Mouse (Mus musculus) liver, postnatal 0 days (tissue): ENCODE measurements around the gene Gm28044. TPM values are rescaled to one million over a fixed set of nuclear protein-coding genes. Genes with fewer than 3 reads are reported as not detected.
"Not testable (repeated sequence)": the region's sequence is repeated elsewhere in the genome, so short reads cannot be mapped to it uniquely, and the experiment has no call there.

Experiments
- ATAC-seq: fragments of 200-750 bp; cut with Nextera tagmentation; 2 replicates; pipeline ENCODE4 v1.8.0; 2017; ENCODE audit warnings: mild to moderate bottlenecking, moderate library complexity
- DNase-seq: peaks from one replicate; pipeline ENCODE4 v3.0.0-alpha.2; 2016
- H3K27ac ChIP-seq: fragments of 300-500 bp; sonication (generic); 2 replicates; pipeline ENCODE4 v1.5.1; 2014; ENCODE audit warnings: antibody characterized with exemption, moderate library complexity, mild to moderate bottlenecking, low read depth
- H3K27me3 ChIP-seq: fragments of 300-500 bp; sonication (generic); 2 replicates; pipeline ENCODE4 v1.6.1; 2014; ENCODE audit warnings: low read length, control low read depth, mixed read lengths; ENCODE audit not compliant: insufficient read depth
- H3K36me3 ChIP-seq: fragments of 300-500 bp; sonication (generic); replicated peaks from 2 replicates; pipeline ENCODE4 v1.6.1; 2014; ENCODE audit warnings: mild to moderate bottlenecking, control low read depth, low read length, moderate library complexity, mixed read lengths; ENCODE audit not compliant: insufficient read depth
- H3K4me1 ChIP-seq: fragments of 300-500 bp; sonication (generic); 2 replicates; pipeline ENCODE4 v1.6.1; 2014; ENCODE audit warnings: antibody characterized with exemption, mild to moderate bottlenecking, control low read depth; ENCODE audit not compliant: insufficient read depth
- H3K4me2 ChIP-seq: fragments of 300-500 bp; sonication (generic); 2 replicates; pipeline ENCODE4 v1.6.1; 2014; ENCODE audit warnings: low read depth, mild to moderate bottlenecking, low read length, moderate library complexity, mixed read lengths
- H3K4me3 ChIP-seq: fragments of 300-500 bp; sonication (generic); 2 replicates; pipeline ENCODE4 v1.5.1; 2014; ENCODE audit warnings: low read depth, low read length
- H3K9ac ChIP-seq: fragments of 300-500 bp; sonication (generic); replicated peaks from 2 replicates; pipeline ENCODE4 v1.6.1; 2014; ENCODE audit warnings: mild to moderate bottlenecking, moderate library complexity
- H3K9me3 ChIP-seq: fragments of 300-500 bp; sonication (generic); 2 replicates; pipeline ENCODE4 v1.6.1; 2016; ENCODE audit warnings: mild to moderate bottlenecking, control low read depth, low read length, mixed read lengths
- CTCF ChIP-seq: sonication (generic); IDR thresholded peaks from 2 replicates; pipeline ENCODE4 v1.5.1; 2016; ENCODE audit warnings: antibody characterized with exemption, low read depth
- EP300 ChIP-seq: IDR thresholded peaks from 2 replicates; pipeline ENCODE4 v1.6.1; 2016; ENCODE audit warnings: antibody characterized with exemption, low read depth, mild to moderate bottlenecking
- WGBS: fragments of 180-500 bp; shearing (Covaris S2); extraction: QIAGEN DNeasy Blood & Tissue Kit; methylation state at CpG from one replicate; pipeline ENCODE4 v1.1.7; 2014; ENCODE audit not compliant: insufficient replicate concordance; 5-methylcytosine and 5-hydroxymethylcytosine counted together
- polyA plus RNA-seq: library from polyadenylated mRNA; unstranded; fragments of >200 nt; fragmentation: Nextera tagmentation; extraction: Ambion mirVana; gene quantifications from 2 replicates; pipeline ENCODE4 v1.2.1, GENCODE M21; 2015

The Gm28044 gene
- polyA plus RNA-seq = 0.25 TPM in 1 of 2 replicates, not detected in the other

DNA sequence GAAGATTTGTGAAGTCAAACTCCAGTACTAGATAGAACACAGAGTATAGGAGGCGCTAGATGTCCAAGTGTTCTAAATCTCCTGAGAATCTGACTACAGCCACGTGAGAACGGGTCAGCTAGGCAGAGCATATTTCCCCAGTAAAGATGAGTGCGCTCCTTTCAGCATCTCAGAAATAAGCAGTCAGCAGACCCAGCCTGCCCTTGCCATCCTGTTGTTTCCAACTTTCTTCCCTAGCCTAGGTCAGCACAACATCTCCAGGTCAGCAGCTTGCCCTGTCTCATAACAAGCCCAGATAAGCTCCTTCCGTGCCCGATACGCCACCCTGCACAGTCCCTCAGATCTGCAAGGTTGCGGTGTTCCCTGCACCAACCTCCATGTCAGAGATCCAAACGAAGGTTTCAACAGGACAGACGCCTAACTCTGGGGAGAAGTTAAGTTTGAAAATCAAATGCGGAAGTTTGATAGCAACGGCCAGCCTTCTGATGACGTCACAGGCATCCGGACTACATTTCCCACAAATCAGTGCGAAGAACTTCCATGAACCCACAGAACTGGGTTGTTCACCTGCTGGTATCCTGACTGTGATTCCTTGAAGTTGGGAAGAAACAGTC, at the start of gene Gm28044, which contains the start of gene Zfp953:
Gm28044 (minus strand) TSS at position 406 of the 614 bp plus-strand sequence.
Zfp953 (minus strand) TSS at position 475 of the 614 bp plus-strand sequence.
- Histone ChIP-seq H3K9me3 (no peaks in the 10 kb centered on the region), H3K36me3 (no peaks in the 10 kb centered on the region), H3K4me2 (peak within 1 kb of the TSS; percentile 81), H3K4me3 (peak within 1 kb of the TSS; percentile 91), H3K27me3 (no peaks in the 10 kb centered on the region), H3K27ac (peak within 1 kb of the TSS; percentile 90), H3K4me1 (peaks cover 11% of the 10 kb centered on the region), H3K9ac (peak within 1 kb of the TSS; percentile 85)
- ATAC-seq = peak; percentile 93
- under 1% methylated on average over 15 of the region's 15 CpGs for WGBS
- TF ChIP-seq EP300 (no peak), CTCF (peak; percentile 41)
- DNase-seq = peak; percentile 90

- DNase-seq (peak; percentile 70), ATAC-seq (peak; percentile 93)
- not testable (repeated sequence) for H3K4me1 ChIP-seq, H3K9me3 ChIP-seq, H3K27me3 ChIP-seq, H3K36me3 ChIP-seq
- peak within 1 kb of the TSS; percentile 60 for H3K4me3 ChIP-seq
- WGBS = 2% methylated on average over 14 of the region's 16 CpGs
- H3K27ac ChIP-seq = peak within 1 kb of the TSS; percentile 76
- H3K9ac ChIP-seq = peak within 1 kb of the TSS; percentile 58
- H3K4me2 ChIP-seq = peak within 1 kb of the TSS; percentile 77
Measured at GRCm38 (mm10) chr13:67399183-67399903, 39.0 kb upstream of the Gm28044 start, which contains the start of gene Zfp429. TSS of gene Zfp429 (minus strand) at chr13:67399819.

DNA sequence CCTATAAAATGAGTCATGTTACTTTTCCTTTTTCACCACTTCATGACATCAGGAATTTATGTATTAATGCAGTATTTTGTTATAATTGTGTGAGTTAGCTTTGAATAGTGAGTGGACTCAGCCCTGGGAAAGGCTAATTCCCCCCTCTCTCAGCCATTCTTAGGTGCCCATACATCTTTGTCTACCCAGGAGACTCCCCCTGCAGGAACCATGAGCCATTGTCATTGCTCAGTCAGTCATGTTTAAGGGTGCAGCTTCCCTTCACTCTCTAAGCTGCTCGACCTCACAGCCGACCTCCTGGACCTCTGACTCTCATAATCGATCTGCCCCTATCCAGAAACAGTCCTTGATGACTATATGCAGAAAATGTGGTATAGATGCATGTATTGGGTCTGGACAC, 15.9 kb upstream of the Gm28044 start:
- 62% methylated on average over 3 of the region's 3 CpGs for WGBS
- DNase-seq, H3K4me3 ChIP-seq, H3K9ac ChIP-seq, H3K4me1 ChIP-seq, H3K36me3 ChIP-seq, H3K27ac ChIP-seq, H3K9me3 ChIP-seq, H3K27me3 ChIP-seq, H3K4me2 ChIP-seq, ATAC-seq: not testable (repeated sequence)
- peak; percentile 32 for TF ChIP-seq CTCF

DNA sequence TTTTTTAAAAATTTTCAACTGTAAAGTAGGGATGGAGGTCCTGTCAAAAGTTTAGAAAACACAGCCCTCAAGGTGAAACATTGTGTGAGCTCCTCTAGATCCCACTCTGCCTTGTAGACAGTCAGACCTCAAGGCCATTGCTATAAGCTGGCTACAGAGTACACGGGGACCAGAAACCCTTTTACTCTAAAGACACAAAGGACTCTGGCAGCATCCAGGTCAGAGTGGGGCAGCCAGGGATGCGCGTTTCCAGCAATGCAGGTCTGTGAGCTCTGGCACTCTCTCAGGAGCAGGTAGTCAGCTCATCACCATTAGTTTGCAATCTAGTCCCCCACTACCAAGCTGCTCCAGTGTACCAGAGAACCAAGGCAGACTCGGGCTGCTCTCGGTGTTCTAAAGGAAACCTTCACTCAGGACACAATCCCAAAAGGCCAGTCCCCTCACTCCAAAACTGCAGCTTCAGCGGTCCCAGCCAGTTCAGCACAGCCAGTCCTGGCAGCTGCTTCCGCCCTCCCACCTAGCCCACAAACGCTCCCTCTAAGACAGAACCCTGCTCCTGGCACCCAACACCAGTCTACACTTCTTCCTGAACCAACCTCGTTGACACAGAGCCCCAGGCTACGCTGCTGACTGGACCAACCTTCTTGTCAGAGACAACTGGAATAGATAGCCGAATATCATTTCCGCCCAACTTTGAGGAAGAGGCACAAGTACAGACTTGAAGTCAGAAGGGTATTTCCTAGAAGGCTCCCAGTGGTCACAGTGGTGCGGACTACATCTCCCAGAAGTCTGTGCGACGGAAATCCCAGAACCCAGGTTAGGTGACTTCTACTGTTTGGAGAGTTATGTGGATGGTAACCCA, 14.9 kb upstream of the Gm28044 start, which contains the start of the genes Gm28041 and Zfp456:
Gm28041 (minus strand) TSS at position 684 of the 862 bp plus-strand sequence.
Zfp456 (minus strand) TSS at position 761 of the 862 bp plus-strand sequence.
- not testable (repeated sequence) for H3K4me1 ChIP-seq, H3K27ac ChIP-seq, H3K9me3 ChIP-seq, H3K36me3 ChIP-seq, H3K27me3 ChIP-seq
- 7% methylated on average over 13 of the region's 15 CpGs for WGBS
- peak; percentile 73 for DNase-seq
- peak; percentile 94 for ATAC-seq
- H3K4me2 ChIP-seq = peak within 1 kb of the TSS; percentile 73
- peak within 1 kb of the TSS; percentile 52 for H3K4me3 ChIP-seq
- peak within 1 kb of the TSS; percentile 58 for H3K9ac ChIP-seq

DNA sequence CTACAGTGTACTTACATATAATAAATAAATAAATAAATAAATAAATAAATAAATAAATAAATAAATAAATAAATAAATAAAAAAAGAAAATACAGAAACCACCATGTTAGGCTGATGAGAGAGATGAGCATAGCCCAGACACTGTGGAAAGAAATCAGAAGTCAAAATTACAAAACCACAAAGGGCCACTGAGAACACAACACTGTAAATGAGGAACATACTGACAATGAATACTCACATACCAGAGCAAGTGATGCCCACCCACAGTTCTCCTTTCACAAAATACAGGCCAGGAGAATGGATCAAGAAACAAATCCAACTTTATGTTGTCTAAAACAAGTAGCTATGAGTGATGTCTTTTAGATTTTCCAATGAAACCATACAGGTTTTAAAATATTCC, 8.5 kb downstream of the Gm28044 start:
- H3K4me1 ChIP-seq = no peaks in the 10 kb centered on the region
- H3K36me3 ChIP-seq = no peaks in the 10 kb centered on the region
- ATAC-seq (no peak), DNase-seq (no peak)
- H3K9me3 ChIP-seq = no peaks in the 10 kb centered on the region
- H3K4me3 ChIP-seq = no peak overlapping the region
- H3K4me2 ChIP-seq = no peak overlapping the region
- no peak for TF ChIP-seq EP300
- no peak for TF ChIP-seq CTCF
- H3K27ac ChIP-seq = no peak overlapping the region
- no peaks in the 10 kb centered on the region for H3K27me3 ChIP-seq
- H3K9ac ChIP-seq = no peak overlapping the region

DNA sequence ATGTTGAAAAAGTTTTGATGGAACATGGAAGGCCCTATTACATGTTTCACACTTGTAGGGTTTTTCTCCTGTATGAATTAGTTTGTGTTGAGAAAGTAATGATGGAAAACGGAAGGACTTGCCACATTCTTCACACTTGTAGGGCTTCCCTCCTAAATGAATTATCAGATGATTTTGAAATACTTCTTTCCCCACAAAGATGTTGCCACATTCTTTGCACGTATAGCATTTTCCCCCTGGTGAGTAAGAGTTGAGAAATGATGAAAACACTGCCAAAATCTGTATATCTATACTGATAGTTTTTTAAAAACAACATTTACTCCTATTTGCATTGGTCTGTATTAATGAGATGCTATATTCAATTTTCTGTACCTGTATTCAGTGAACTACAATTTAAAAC, 16.9 kb downstream of the Gm28044 start:
- no peak overlapping the region for H3K9ac ChIP-seq
- no peak overlapping the region for H3K27ac ChIP-seq
- H3K4me2 ChIP-seq = no peak overlapping the region
- DNase-seq (no peak), ATAC-seq (no peak)
- H3K27me3 ChIP-seq = no peaks in the 10 kb centered on the region
- TF ChIP-seq EP300 = no peak
- no peak for TF ChIP-seq CTCF
- H3K9me3 ChIP-seq = no peaks in the 10 kb centered on the region
- 66% methylated on average over 2 of the region's 2 CpGs for WGBS
- peaks cover 18% of the 10 kb centered on the region for H3K36me3 ChIP-seq
- no peaks in the 10 kb centered on the region for H3K4me1 ChIP-seq
- H3K4me3 ChIP-seq = no peak overlapping the region
